Mouse (Mus musculus): Measurements from ENCODE around the gene Grb2.

Gene Grb2

DNA sequence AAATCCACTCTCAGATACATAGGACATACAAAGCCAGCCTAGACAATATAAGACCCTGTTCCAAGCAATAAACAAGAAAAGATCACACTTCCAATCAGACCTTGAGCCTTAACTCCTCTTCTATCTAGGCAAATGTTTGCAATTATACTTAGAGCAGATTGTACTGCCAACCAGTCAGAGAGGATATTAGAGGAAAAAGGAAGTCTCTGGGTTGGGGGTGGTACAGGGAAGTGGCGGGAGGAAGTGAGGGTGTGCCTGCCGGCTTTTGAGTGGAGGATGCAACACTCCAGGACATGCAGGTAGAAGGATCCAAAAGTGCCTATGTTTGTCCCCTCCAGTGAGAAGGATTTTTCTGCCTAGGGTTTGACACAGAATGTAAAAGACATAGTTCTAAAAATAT, 3.9 kb upstream of the Grb2 start:
- DNase-seq (ENCODE audit: low spot score in 2 of 2) = no peak

DNA sequence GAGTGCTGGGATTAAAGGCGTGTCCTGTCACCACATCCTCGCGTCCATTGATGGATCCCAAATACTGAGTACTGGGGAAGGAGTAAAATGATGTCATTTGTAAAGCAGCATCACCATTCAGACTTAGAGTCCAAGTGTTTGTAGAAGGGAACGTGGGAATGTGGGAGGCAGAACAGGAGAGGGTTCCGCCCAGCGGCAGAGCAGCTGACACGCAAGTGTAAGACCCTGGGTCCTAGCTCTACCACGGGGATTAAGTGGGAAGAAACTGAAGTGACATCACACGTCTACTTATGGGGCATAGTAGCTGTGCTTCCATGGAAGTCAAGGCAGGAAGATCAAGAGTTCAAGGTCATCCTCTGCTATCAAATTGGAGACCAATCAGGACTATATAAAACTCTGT, 2.7 kb upstream of the Grb2 start:
- DNase-seq (ENCODE audit: low spot score in 2 of 2) = no peak

DNA sequence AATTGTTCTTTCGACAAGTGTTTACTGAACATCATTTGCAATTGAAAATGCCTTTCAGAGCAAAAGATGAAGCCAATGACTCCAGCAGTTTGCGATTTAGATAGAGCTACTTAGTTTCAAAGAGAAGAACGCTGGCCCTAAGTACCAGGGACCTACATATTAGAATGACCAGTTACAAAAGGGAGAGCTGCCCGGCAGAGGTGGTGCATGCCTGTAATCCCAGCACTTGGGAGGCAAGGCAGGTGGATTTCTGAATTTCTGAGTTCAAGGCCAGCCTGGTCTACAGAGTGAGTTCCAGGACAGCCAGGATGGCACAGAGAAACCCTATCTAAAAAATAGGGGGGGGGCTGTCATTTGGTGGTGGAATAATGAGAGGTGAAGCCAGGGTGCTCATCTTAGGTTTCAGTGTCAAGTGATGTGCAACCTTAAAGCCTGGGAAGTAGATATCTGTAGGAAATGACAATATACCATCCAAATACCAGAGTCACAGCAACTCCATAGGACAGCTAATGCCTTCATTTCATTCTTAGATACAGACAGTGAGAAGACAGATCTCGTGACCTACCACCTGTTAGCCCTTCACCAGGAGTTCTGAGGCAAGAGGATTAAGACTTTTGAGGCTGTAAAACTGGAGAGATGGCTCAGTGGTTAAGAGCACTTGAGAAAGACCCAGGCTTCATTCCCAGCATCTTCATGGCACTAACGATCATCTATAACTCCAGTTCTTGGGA, 1.6 kb upstream of the Grb2 start:
- DNase-seq (ENCODE audit: low spot score in 2 of 2) = no peak

DNA sequence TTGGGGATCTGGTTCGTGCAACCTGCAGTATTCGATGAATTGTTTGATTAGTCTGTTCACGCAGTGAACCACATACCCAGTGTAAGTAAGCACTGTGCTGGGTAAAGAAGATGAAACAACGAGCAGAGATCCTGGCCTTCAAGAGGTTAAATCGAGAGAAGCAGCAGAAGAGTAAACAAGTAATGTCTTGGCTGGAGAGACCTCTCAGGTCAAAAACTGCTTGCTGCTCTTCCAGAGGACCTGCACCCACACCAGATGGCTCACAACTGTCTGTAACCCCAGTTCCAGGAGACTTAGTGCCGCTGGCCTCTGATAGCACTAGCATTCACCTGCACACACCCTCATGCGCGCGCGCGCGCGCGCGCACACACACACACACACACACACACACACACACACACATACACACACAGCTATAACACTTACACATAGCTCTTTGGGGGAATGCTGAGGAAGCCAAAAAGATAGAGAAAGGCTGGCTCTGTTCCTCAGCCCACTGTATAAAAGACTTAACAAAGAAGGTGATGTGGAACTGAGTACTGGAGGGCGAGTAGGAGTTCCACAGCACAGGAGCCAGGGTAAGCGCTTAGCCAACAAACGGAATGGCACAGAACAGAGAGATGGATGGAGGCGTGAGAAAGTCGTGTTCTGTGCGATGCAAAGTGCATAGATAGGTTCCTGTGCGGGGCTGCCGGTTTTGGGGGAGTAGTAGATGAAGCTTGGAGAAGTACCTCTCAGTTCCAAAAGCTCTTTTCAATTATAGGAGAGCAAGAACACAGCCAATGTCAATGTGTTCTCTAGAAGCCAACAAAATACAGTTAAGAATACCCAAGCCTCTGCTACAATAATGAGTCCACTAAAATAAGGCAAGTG, 795 bp upstream of the Grb2 start:
- DNase-seq (ENCODE audit: low spot score in 2 of 2) = no peak

GRCm38 (mm10) chr11:115707313-115708208, 836 bp downstream of the Grb2 start:
- no peak for DNase-seq (ENCODE audit: low spot score in 2 of 2)

GRCm38 (mm10) chr11:115706584-115706983, 1.8 kb downstream of the Grb2 start:
- DNase-seq (ENCODE audit: low spot score in 2 of 2) = no peak

DNA sequence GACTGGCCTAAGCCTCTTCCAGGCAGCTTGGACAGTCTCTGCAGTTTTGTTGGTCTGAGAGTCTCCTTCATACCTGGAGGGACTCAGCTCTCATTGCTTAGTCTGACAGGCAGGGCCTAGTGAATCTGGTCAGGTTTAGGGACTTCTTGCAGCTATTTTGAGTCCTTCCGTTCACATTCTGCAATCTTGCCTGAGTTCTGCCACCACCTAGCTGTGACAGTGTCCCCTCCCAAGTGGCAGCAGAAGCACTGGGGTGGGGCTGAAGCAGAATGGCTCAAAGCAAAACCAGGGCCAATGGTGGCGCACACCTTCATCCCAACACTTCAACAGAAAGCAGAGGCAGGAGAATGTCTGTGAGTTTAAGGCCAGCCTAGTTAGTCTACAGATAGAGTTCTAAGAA, 2.8 kb downstream of the Grb2 start:
- no peak for DNase-seq (ENCODE audit: low spot score in 2 of 2)

DNA sequence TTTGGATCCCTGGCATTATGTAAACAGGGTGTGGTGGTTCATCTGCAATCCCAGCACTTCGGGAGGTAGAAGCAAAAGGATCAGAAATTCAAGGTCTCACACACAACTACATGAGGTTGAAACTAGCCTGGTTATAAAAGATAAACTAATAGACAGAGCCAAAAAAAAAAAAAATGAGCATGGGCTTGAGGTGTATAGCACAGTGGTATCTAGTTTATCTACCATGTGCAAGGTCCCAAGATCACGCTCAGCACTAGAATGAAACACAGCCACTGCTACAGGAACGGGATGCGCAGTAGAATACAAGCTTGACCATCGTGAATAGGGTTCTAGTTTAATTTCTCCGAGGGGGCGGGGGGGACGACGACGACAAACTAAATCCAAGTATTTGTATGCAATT, 3.7 kb downstream of the Grb2 start:
- no peak for DNase-seq (ENCODE audit: low spot score in 2 of 2)

DNA sequence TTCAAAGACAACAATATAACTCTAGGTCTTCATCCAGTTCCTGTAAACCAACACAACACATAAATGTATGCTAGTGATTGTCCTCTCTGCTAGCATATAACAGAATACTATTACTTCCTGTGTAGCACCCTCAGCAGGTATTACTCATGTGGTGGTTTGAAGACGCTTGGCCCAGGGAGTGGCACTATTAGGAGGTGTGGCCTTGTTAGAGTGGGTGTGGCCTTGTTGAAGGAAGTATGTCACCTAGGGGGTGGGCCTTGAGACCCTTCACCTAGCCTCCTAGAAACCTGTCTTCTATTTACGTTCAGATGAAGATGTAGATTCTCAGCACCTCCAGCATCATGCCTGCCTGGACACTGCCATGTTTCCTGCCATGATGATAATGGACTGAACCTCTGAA, 4.9 kb downstream of the Grb2 start:
- no peak for DNase-seq (ENCODE audit: low spot score in 2 of 2)

DNA sequence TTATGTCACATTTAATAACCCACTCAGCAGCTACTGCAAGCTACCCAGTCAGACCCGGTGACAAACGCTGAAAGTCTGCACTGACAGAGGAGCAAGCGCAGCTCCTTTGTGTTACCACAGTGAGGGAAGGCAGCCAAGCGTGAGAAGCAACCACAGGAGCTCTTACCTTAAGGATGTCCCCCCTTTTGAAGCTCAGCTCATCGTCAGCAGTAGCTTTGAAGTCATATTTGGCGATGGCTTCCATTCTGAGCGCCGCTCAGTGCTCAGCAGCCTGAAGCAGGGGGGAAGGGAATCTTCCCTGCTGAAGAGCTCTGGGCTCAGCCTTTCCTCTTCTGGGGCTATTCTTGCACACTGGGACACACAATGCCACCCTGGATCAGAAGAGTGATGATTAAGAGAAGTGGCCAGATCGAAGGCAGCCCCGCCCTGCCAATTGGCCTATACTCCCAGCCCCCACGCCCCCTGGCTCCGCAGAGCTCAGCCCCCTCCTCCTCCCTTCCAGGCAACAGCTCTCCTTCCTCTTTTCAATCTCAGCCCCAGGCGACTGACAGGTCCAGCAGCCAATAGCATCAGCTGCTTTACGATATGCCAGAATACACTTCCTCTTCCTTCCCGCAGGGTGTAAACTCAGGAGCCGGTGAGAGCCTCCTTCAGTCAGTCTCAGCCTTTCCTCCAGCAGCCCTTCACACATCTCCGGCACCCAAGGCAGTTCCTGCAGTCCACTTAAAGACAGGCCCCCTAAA, 9.2 kb downstream of the Grb2 start:
- DNase-seq (ENCODE audit: low spot score in 2 of 2) = peak; percentile 92 to 95

GRCm38 (mm10) chr11:115697722-115698121, 10.7 kb downstream of the Grb2 start:
- DNase-seq (ENCODE audit: low spot score in 2 of 2) = no peak

- no peak for DNase-seq (ENCODE audit: low spot score in 2 of 2)
Observed at GRCm38 (mm10) chr11:115697091-115697490, 11.3 kb downstream of the Grb2 start.

DNA sequence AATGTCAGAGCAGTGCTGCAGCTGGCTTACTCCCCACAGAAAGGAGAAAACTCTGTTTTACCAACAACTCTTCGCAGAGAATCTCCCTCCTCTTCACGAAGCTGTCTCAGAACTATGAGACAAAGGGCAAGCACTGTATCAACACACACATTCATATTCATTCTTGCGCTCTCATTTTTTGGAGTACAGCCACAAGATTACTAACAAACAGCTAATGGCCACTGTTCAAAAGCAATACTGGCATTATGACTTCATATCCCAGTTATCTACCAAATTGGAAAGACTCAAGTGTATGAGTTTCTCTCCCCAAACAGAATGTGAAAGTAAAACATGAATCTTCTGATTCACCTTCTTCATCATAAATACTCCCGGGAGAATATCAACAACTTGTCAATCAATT, 11.9 kb downstream of the Grb2 start:
- no peak for DNase-seq (ENCODE audit: low spot score in 2 of 2)

GRCm38 (mm10) chr11:115693979-115694578, 14.3 kb downstream of the Grb2 start:
- no peak for DNase-seq (ENCODE audit: low spot score in 2 of 2)

DNA sequence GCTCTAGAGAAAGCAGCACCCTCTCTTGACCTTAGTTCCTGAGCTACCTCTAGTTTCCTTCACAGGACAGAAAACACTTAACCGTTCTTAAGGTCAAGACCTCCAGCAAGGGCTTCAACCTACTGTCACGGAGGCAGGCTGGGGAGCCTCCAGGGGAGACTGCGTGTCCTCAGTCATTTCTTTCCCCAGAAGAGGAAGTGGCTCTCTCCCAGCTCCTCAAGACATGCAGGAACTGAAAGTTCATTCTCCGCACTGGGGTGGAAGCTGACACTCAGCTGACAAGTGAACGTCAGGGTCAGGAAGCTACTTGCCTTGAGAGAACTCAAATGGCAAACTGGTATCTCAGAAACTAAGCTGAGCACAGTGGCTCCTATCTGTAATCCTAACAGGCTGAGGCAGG, 15.6 kb downstream of the Grb2 start:
- DNase-seq (ENCODE audit: low spot score in 2 of 2) = peak; percentile 55 to 80

GRCm38 (mm10) chr11:115691976-115692375, 16.4 kb downstream of the Grb2 start:
- no peak for DNase-seq (ENCODE audit: low spot score in 2 of 2)

DNA sequence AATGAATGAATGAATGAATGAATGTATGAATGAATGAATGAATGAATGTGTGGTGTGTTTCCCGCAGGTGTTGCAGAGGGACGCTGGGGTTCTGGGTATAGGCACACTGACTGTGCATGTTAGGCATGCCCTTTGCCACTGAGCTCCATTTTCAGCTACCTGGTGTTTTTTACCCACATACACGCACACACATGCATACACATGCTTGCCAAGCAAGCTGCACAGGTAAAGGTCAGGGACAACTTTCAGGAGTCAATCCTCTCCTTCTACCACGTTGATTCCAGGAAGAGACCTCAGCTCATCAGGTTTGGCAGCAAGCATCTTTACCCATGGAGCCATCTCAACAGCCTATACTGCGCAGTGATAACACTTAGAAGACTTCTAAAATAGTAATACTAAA, 16.9 kb downstream of the Grb2 start:
- no peak for DNase-seq (ENCODE audit: low spot score in 2 of 2)

DNA sequence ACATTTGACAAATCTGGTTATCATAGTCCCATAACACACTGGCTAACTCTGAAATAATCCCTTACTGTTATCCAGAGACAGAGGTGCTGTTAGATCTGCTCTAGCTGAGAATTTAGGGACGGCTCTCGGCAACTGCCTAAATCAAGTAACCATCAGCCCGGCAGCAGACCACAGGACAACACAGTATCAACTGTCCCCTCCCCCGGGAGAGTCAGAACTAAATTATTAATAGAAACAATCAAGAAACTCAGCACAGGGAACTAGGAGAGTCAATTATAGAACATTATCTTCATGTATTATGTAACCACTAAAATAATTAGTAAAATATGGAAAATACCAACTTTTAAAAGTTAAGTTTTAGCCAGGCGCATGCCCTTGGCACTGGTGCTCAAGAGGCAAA, 17.4 kb downstream of the Grb2 start:
- DNase-seq (ENCODE audit: low spot score in 2 of 2) = peak; percentile 59

DNA sequence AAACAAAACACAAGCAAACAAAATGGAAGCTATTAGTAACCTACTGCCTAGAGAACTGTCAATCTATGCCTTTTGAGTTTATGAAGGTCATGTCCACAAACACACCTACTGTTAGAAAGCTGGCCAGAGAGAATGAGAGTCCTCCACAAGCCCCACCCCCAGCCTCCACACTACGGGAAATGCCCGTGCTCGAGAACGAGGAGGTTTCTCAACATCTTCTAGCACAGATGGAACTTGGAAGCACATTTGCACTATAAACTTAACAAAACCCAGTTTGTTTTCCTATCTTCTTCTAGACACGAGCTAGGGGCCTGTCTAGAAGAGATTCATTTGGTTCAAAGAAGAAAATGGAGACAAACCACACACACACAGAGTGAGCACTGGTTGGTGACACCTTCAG, 18.0 kb downstream of the Grb2 start:
- no peak for DNase-seq (ENCODE audit: low spot score in 2 of 2)

DNA sequence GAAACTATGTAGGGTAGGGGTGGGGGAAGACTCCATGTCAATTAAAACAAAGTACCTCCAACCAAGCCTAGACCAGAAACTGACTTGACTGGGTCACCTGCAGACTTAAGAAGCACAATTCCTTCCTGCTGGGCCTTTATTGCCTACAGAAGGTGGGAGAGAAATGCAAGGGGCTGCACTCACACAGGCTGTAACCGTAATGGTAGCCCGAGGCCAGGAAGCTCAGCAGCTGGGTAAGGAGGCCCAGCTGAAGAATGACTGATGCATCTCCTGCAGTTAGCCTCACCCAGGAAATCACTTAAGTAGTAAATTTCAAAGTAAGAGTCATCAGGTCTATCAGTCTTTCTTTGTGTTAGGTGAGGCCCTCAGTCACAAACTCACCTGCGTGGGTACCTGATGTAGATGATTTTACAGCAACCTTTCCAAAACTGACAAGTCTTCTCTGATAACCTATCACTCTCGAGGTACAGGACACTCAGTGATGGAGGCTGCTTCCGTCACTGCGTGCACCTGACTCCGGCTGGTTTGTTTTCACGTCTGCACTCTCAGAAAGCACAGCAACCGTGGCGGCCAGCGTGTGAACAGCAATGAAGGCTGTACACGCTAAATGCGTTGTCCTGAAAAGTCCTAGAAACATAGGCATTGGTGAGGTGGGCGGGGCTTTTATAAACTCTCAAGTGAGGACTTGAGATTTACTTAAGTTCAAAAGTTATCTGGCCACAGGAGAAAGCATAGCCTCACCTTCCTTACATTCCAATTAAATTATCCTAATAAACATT, 19.1 kb downstream of the Grb2 start:
- no peak for DNase-seq (ENCODE audit: low spot score in 2 of 2)

Data from heart, adult 9 months (tissue).